Mouse (Mus musculus): ENCODE data around the gene Acbd6. TPM values are rescaled to one million over a fixed set of nuclear protein-coding genes. Genes with fewer than 3 reads are reported as not detected.

Gene Acbd6
- 86.1 and 90.0 TPM in 2 replicates for polyA plus RNA-seq (2012; rRNA removed)

DNA sequence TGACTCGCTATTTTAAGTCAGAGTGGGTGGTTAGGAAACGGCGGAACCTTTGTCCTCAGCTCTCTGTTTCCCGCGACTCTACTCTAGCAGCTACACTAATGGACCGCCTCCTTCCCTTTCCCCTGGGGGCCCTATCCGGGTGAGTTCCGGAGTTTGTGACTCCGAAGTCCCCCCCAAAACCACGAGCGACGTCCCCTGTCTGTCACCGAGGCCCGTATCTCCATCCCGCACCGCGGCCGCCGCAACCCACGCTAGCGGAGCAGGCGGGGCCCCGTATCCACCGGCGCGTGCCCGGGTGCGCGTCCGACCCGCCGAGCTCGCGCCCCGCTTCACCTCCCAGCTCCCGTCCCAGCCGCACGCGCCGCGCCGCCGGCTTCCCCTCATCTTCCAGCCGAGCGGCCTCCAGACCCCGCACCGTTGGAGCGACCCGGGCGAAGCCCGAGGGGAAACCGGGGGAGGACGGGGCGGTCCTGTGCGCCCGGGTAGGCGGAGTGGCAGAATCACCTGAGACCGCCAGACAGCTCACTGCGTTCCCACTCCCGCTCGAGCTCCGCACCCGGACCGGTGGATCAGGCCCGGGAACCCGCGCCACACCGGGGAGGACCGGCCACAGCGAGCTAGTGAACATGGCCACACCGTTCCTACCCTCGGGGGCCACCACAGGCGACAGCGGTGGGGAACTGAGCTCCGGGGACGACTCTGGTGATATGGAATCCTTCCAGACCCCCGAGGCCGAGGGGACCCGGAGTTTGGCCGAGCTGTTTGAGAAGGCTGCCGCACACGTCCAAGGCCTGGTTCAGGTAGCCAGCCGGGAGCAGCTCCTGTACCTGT is at the start of gene Acbd6:
Acbd6 (plus strand) TSS at position 109 of the 831 bp plus-strand sequence.
- peak; percentile 64 to 89 for DNase-seq (ENCODE audit: extremely low spot score in 1 of 2, low spot score in 1 of 2)

DNA sequence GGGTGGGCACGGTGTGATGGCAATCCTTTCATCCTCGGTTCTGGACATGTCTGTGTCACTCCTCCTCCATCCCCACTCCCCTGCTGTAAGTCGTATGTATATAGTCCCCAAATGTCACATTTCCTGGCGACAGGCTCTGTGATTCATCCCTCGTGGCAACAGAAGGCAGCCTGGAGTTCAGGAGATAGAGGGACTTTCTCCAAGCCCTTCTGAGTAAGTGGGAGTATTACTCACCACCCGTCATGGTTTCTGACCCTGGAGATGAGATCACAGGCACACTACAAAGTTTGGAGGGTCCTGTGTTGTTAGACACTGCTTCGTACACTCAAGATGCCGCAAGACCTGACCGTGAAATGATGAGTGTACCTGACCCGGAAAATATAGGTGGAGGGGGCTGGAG is 47.7 kb upstream of the Acbd6 start:
- DNase-seq (ENCODE audit: extremely low spot score in 1 of 2, low spot score in 1 of 2) = no peak

DNA sequence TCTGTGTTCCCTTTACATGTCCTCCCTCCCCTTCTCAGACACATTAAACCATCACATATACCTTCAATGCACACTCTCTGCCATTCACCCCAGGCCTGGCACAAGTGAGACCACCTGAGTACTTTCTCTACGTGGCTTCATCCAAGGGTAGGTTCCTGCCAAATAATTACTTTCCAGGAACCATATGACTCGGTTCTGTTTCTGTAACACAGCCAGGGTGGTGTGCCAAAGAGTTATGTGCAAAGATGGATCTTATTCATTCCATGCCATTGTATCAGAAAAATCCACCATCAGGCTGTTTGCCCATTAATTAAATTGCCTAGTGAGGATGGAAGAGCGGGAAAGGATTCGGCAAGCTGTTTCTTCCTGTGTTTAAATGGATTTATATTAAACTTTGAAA is 42.1 kb upstream of the Acbd6 start:
- DNase-seq (ENCODE audit: extremely low spot score in 1 of 2, low spot score in 1 of 2) = no peak

DNA sequence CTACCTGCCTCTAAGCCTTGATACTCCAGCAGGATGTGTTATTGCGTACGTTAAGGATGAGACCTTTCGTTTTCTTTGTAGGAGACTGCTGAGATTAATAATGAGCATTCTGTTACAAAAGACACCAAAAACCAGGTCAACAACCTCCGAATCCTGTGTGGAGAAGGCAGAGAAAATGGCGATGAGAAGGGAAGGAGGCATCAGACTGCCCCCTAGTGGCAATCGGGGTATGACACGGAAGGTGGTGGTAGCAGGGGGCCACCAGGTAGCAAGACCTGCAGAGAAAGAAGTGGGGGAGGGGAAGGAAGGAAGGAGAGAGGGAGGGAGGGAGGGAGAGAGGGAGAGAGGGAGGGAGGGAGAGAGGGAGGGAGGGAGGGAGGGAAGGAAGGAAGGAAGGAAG is 41.3 kb upstream of the Acbd6 start:
- peak; percentile 23 to 85 for DNase-seq (ENCODE audit: extremely low spot score in 1 of 2, low spot score in 1 of 2)

DNA sequence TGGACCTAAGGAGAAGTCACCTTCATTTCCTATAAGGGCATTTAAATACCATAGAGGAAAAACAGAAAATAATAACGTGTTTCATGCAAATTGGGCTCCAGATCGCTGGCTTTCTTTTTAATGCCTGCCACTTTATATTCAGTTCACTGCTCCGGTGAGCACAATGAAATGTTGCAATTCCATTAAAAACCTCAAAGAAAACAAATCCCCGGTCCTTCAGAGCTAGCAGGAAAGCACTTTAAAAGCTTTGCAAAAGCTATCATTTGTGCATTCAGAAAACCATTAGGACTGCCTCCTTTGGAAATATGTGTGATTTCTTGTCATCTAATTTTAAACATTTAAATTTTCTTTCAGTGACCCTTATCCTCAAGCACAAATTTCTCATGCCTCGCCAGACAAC is 40.9 kb upstream of the Acbd6 start:
- no peak for DNase-seq (ENCODE audit: extremely low spot score in 1 of 2, low spot score in 1 of 2)

DNA sequence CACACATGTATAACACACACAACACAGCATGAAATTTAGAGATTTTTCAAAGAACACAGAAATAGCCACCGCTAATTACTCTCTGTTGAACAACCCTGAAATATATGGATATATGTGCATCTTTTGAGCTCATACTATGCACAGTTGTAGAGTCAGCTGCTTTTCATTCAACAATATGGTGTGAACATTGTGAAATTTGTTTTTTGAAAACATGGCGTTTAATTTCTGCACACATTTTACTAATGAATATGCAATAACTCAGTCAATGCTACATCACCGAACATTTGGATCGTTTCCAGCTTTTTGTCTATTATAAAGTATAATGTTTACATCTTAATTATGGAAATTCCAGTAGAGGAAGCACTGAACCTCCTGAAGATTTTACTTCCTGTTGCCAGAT is 37.6 kb upstream of the Acbd6 start:
- DNase-seq (ENCODE audit: extremely low spot score in 1 of 2, low spot score in 1 of 2) = no peak

DNA sequence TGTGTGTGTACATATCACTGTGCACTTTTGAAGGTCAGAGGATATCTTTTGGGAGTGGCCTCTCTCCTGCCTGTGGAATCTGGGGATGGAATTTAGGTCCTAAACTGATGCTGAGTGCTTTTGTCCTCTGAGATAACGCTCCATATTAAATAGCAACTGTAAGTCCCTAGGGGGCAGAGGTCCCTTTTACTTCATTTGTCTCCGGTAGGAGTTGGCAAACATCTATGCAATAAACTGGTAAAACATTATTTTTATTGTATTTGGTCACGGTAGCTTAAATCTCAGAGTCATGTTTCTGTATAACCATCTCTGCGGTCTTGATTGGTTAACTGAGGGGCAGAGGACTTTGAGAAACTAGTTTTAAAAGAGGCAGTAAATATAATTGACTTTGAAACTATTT is 35.4 kb upstream of the Acbd6 start:
- DNase-seq (ENCODE audit: extremely low spot score in 1 of 2, low spot score in 1 of 2) = no peak

DNA sequence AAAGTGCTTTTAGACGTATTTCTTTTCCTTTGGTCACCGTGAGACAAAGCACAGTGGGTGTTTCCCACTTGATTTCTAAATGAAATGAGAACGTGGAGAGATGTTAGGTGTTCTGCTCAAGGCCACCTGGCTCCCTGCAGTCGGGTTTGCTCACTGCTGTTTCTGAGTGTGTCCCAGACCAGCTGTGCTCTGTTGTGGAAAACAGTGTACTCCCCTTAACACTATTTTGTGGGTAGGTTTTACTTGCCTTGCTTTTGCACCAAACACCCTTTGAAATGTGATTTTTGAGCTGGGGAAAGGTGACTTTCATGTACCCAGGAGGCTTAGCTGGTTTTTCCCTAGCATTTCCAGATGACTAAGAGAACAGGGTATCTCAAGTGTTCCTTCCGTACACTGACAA is 31.7 kb upstream of the Acbd6 start:
- no peak for DNase-seq (ENCODE audit: extremely low spot score in 1 of 2, low spot score in 1 of 2)

DNA sequence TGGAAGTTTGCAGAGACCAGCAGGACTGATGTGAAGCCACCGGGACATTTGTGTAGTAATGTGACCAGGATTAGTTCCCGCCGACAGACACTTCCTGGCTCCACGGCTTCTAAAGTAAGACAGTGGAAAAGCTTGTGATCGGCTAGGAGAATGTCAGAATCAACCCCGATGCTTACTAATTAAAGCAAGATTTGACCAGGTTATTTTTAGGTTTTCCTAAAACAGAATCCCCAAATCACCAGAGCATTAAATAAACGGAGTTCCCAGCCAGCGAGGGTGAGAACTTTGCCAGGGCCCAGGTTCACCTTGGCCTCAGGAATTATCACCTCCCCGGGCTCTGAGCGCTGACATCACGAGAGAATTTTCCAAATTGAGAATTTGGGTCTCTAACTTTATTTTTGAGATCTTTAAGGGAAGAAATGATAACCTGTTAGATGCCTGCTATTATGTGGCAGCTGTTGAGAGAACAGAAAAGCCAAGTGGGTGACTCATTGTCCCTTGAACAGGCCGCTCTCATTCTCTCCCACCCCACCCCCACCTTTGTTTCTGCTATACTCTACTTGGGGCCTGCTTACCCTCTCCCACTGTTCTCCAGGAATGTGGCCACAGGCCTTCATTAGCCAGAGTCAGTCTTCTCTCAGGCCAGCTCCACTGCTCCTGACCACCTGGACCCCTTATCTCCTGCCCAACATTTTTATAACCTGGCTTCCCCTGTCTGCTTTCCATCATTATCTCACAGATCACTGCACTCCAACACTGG is 30.7 kb upstream of the Acbd6 start:
- no peak for DNase-seq (ENCODE audit: extremely low spot score in 1 of 2, low spot score in 1 of 2)

DNA sequence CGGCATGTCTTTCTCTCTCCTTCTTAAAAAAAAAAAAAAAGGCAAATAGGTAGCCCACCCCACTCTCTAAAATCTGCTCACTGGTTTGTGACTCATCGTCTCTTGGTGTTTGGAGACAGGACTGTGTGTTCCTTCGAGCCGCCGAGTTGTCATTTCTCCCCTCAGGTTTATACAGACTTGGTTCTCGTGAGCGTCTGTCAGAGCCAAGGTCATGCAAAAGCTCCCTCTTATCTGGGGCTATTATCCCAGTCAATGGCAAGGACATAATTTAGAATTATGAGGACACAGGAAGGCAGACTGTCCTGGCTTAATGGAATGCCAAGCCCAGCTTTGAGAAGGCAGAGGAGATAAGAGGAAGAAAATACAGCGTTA is 30.1 kb upstream of the Acbd6 start:
- no peak for DNase-seq (ENCODE audit: extremely low spot score in 1 of 2, low spot score in 1 of 2)

DNA sequence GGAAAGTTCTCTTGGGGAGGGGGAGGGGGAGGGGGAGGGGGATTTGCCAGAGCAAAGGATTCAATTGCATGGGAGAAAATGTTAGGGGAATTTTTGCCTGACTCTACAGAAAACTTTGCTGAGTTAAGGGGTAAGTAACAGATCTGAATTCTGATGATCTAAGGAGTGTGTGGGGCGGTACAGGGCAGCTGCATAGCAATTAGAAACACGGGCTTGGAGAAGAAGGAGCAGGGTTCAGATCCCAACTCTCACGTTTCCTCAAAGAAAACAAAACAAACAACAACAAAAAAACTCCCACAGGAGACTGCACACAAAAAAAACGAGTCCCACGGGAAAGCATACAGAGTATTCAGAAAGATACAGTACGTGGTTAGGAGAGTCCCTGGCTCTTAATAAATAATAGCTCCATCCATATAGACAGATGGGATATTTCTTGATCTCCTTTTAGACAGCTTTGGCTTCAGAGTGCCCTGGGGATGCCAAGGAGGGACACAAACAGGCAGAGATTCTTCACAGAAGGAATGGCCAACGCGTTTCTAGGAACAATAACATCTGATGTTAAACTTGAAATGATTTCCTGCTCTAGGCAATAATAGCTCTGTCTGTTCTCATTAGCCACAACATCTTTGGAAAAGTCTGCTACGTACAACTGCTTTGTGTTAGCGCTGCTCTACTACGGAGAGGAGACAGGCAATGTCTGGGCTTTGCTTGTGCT is 29.4 kb upstream of the Acbd6 start:
- DNase-seq (ENCODE audit: extremely low spot score in 1 of 2, low spot score in 1 of 2) = no peak

DNA sequence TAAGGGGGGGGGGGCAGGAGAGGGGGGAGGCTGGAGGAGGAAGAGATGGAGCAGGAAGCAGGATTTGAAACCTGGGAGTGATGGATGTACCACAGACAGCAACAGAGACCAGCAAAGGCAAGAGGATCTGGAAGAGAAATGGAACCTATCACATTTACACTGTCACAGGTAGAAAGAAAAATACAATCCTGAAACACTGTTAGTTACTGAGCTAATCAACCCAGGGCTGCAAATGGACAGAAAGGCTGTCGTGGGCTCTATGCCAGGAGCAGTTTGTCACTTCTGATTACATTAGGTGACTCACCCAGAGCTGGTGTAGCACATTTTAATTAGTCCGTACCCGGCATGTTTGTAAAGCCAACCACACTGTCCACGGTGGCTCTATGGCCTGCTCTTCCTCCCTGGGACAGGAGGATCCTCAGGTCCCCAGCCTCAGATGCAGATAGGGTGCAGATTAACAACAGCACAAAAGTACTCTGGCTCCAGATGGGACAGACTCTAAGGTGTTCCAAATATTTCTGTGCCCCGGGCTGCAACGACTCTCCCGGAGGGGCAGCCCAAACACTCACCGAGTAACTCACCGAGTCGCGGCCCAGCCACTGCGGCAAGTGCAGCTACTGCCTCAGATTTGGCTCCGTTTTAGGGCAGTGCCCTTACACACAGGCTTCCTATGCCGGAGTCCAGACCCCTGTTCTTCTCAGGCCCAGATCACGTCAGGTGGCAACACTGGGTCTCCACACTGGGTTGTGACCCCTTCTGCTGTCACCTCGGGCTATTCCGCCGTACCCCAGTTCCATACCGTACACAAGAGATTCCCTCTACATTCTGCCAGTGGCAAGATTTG is 28.6 kb upstream of the Acbd6 start:
- DNase-seq (ENCODE audit: extremely low spot score in 1 of 2, low spot score in 1 of 2) = no peak

DNA sequence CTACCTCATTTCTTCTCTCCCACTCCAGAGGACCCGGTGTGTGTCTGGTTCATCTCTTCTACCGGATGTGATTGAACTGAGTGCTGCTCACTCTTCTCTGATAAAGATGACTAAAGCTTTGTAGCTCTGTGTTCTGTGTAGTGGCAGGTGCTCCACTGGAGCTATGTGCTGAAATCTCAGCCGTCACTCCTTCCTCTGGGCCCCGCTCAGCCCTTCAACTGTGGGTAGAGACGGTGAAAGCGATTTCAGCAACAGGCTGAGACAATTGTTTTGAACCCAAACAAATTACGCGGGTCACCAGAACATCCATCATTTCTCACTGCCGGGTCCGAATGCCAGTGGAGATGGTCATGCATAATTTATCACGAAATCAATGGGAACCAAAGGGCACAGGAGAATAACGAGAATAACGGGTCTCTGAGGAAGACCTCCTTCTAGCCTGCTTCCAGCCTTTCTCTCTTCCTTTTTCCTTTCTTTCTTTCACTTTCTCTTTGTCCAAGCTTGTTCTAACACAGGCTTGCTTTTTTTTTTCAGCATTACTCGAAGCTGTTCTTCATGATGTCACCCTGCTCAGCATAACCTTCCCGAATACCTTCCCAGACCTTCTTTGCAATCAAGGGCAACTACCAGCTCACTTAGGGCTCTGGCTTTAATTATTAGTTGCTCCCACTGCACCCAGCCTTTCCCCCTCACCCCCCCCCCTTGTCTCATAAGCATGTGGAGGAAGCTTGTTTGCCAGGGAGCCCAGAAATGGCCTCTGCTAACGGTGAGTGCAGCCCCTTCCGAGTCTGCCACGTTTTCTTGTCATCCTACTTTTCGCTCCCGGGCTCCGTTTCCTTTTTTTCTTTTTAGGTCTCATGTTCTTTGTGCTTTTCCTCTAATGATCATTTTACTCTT is 27.1 kb upstream of the Acbd6 start:
- no peak for DNase-seq (ENCODE audit: extremely low spot score in 1 of 2, low spot score in 1 of 2)

DNA sequence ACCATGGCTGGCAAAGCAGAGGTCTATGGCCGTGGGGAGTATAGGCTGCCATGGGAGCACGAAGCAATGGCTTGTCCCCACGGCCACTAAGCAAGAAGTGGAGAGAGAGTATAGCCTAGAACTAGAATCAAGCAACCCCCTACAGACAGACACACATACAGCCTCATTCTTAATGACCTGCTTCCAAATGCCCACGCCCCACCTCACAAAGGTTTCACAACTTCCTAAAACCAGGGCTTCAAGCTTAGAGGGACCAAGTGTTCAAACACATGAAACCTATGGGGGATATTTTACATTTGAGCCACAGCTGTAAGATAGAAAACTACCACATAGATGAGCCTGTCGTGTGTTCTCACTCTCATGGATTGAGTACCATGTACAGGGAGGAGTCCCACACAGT is 25.5 kb upstream of the Acbd6 start:
- DNase-seq (ENCODE audit: extremely low spot score in 1 of 2, low spot score in 1 of 2) = no peak

DNA sequence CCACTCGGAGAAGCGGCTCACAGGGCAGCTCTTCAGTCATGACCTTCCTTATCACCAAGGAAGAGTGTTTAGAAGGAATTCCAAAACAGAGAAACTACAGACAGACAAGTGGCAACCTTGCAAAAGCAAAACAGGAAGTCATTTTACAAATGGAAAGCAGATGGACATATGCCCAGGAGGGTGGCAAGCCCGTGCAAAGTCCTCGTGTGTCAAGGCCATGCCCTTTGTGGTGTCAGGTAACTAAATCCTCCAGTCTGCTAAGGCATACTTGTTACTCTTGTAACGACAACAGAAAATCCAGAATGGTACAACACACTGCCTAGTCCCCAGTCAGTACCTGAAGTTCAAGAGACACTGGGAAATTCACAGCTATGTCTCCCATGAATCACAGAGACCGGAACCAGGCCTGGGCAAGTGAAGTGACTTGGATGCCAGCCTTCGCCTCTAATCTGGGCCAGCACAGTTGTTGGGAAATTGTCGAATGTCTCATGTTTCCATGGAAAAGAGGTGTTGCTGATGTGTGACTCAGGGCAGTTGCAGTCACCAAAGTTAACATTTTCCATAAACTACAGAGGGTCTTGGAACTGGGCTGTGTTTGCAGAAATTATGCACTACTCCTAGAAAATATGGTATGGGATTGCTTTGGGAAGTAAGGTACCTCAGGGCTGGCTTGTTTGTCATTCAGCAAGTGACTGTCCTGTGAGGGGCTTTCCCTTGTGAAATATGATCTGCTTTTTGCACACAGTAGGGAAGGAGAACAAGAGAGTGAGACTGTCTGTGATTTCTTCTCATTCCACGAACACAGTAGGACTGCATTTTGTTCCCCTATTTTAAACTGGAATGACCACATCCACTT is 24.9 kb upstream of the Acbd6 start:
- no peak for DNase-seq (ENCODE audit: extremely low spot score in 1 of 2, low spot score in 1 of 2)

DNA sequence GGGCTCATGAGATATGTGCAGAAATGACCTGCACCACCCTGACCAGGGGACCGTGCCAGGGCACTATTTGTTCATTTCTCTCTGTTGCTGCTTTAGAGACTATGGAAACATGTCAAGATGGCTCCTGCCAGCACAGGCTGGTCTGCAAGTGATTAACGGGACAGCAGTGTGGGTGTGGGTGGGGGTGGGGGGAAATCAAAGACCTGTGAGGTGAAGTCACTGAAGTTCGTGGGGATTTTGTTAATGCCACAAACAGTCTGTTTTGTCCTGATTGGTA is 24.3 kb upstream of the Acbd6 start:
- no peak for DNase-seq (ENCODE audit: extremely low spot score in 1 of 2, low spot score in 1 of 2)

DNA sequence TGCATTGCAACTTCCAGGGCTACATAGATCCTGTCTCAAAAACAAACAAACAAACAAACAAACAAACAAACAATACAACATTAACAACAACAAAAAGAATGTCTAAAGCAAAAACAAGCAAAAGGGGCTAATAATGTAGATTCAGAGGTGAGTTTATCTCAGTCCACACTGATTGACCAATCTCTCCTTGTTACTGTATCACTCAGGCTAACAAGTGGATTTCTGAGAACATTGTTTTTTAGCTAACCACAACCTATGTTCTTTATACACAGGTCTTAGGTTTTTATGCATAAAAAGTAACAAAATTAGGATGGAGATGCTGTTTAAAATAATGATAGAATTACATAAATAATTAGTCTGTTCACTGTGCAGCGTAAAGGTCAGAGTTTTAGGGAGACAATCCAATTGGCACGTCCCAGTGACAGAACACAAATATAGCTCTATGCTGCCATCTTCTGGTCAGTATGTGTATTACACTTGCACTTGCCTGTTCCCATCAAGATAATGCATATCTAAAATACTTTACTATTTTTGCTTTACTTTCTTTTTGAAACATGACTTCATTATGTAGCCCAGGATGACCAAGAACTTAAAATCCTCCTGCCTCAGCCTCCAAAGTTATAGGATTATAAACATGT is 20.8 kb upstream of the Acbd6 start:
- peak in 1 of 2 experiments; percentile 86 for DNase-seq (ENCODE audit: extremely low spot score in 1 of 2, low spot score in 1 of 2)

DNA sequence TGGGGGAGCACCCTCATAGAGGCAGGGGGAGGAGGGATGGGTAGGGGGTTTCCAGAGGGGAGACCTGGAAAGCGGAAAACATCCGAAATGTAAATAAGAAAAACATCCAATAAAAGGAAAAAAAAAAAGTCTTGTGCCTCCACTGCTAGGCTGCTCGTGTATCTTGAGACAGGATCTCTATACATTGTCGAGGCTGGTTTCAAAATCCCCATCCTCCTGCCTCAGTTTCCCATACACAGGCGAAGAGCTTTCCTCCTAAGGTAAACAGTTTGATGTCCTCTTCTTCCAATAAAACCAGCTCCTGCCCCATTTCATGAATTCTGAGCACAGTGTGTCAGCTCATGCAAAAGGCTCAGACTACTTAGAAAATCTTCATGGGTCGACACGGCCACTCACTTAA is 19.9 kb upstream of the Acbd6 start:
- DNase-seq (ENCODE audit: extremely low spot score in 1 of 2, low spot score in 1 of 2) = no peak

All from frontal cortex, adult 2 months (tissue).